Mouse (Mus musculus): ENCODE results near the gene Pm20d1.
A peak's percentile ranks its signal among the peaks of the same experiment; 100 is the strongest.

Gene Pm20d1

DNA sequence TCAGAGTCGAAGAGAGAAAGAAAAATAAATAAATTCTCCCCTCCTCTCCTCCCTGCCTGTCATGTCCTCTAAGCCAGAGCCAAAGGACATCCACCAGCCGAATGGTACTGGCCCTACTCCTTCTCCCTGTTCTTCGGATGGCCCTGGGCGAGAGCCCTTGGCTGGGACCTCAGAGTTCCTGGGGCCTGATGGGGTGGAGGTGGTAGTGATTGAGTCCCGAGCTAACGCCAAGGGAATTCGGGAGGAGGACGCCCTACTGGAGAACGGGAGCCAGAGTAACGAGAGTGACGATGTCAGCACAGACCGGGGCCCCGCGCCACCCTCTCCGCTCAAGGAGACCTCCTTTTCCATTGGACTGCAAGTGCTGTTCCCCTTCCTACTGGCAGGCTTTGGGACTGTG is 33.4 kb downstream of the Pm20d1 start:
- DNase-seq, result no peak

DNA sequence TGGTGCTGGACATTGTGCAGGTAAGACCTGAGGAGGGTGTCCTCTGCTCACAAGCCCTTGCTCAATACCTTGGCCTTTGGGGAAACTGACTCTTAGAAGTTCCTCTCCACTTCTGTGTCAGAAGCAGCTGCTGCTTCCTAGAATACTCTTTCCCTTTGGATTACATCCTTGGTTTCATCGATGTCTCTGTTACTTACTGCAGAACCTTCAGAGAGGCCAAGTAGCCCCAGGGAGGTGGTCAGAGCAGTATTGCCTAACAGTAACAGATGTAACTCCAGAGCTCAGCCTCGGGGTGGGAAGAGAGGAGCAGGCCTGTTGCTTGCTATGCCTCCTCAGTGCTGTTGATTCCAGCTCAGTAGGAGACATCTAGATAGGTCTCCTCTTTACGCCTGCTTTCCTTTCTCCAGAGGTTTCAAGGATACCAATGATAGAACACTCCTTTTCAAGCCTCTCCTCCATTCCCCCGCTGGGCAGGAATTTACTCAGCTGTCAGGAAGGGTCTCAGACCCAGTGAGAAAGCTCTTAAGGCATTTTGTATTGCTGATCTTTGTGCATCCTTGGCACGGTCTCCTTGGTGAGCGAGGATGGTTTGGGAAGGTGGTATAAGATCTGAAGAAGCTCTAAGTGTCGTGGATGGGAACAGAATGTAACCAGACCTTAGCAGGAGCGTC is 33.9 kb downstream of the Pm20d1 start:
- DNase-seq, result no peak

DNA sequence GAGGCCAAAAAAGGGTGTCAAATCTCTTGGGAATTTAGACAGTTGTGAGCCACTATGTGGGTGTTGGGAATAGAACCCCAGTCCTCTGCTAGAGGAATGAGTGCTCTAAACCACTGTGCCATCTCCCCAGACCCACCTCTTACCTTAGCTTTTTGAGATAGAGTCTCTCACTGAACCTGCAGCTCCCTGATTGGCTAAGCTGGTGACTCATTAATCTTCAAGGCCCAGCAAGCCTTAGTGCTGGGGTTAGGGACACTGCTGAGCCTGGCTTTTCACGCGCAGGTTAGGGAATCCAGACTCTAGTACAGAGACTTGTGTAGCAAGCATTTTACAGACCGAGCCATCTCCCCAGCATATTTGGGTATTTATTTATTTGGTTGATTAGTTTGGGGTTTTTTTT is 39.9 kb downstream of the Pm20d1 start:
- no peak for DNase-seq

DNA sequence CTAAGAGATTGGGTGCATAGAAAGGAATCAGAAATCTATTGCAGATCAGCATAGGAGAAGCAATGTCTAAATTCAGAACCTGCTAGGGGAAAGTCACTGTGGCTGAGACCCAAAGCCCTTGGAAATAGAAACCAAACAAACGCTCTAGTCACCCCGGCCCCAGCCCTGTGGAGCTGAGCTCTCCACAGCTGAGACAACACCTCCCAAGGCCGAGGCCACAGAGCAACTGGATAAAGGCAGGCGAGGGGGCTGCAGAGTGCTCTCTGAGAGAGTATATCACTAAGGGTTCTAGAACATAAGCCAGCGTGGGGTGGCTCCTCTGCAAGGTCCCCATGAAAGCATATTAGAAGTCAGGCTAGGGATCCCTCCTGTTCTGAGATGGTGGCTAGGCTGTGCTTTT is 41.4 kb downstream of the Pm20d1 start:
- DNase-seq, result no peak

DNA sequence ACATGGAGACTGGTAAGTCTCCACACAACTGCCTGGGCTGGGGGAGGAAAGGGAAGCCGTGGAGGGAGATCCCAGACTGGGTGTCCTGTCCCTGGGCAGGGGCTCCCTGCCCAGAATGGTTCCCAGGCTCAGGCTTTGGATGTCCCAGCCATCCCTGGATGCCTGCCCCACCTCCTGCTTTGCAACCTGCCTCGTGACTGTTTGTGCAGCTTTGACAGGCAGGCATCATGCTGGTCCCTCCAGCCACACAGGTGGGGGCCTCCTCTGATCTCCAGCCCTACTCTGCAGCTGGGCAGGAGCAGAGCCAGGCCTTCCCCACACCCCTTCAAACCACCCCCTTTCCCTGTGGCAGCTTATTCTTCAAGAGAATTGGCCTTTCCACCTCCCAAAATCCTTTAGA is 42.1 kb downstream of the Pm20d1 start:
- no peak for DNase-seq

DNA sequence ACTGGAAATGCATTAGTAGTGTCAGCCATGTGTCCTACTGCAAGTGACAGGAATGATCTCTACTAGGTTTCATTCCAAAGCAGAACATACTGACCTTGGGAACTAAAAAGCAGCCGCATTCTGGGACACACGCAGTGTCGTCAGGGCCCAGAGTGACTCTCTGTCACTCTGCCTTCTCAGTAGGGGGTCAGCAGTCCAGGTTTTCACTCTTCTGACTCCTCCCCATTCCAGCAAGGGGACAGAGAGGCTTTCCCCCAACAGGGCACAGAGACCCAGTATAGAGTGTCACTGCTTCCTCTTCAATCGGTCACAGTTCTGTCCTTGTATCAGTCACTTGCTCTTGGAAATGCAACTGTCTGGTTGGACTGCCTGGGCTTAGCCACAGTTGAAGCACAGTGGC is 45.0 kb downstream of the Pm20d1 start:
- DNase-seq, result no peak

DNA sequence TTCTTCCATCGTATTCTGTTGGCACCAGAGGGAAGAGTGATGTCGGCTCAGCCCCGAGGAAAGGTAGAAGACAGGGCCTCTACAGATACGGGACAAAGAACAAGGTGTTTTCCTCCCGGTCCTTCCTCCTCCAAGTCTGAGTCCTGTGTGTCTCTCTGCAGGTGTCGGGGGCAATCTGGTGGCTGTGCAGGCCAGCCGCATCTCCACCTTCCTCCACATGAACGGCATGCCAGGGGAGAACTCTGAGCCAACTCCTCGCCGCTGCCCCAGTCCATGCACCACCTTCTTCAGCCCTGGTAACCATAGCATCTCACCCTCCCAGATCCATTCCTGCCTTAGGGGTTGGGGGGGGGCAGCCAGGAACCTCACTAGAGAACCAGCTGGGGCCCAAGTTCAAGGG is 46.6 kb downstream of the Pm20d1 start:
- DNase-seq, result no peak

DNA sequence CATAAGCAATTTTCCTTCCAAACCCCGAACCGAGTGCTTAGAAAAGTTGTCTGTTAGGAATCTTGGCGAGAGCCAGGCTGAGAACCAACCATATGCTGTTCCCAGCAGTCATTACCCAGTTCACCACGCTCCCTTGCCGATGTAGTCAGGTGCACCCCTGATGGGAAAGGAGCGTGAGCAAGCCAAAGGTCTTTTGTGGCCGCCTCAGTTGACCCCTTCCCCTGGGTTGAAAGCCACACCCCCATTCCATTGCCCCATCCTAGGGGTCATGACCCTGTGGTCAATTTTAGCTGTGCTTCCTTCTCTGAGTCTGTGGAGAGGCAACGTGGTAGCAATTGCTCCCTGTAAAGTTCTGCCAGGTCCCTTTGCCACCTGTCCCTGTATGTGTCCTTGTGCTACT is 47.7 kb downstream of the Pm20d1 start:
- DNase-seq, result no peak

DNA sequence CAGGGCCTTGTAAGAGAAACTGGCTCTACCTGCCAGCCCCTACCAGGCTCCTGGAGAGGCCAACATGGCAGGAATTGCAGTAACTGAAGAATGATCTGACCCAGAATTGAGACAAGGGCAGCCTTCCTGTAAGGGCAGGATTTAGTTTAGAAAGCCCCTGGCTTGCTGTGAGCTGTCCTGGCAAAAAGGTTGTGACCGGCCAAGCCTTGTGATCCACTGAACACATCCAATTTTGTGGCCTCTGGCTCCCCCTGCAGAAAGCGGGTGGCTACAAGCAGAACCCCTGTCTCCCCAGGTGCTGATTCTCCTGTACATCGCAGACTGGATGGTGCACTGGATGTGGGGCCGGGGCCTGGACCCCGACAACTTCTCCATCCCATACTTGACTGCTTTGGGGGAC is 49.1 kb downstream of the Pm20d1 start:
- peak in 1 of 2 experiments; percentile 33 for DNase-seq

DNA sequence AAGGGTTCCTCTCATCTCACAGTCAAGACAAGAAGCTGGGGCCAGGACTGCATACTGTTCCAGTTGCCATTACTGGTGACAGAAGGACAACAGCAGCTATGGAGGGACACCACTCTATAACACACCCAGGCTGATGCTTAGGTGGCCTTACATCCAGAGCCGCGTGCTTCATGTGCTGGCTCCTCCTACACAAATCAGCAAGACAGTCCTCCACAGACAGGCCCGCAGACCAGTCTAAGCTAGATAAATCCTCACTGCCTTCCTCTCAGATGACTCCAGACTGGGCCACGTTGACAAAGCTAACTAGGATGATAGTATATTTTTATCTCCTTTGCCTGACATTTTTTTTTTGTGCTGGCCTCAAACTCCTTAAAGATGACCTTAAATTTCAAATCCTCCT is 64.6 kb downstream of the Pm20d1 start:
- DNase-seq, result no peak

DNA sequence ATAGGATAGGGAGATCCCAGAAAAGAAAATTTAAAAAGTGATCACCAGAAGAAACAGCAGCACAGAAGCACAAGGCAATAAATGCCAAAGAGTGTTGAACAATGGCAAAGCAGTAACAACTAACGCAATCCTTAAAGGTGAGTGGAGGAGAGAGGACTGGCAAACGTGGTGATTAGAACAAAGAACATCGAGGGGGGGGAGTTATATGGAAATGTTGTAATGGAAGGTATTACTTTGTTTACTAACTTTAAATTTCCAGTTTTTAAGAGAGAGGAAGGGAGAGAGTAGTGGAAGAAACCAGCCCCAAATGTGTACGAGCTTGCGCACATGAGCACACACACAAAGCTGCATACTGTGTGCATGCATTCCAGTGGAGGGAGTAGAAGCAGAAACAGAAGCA is 68.4 kb downstream of the Pm20d1 start:
- DNase-seq, result no peak

DNA sequence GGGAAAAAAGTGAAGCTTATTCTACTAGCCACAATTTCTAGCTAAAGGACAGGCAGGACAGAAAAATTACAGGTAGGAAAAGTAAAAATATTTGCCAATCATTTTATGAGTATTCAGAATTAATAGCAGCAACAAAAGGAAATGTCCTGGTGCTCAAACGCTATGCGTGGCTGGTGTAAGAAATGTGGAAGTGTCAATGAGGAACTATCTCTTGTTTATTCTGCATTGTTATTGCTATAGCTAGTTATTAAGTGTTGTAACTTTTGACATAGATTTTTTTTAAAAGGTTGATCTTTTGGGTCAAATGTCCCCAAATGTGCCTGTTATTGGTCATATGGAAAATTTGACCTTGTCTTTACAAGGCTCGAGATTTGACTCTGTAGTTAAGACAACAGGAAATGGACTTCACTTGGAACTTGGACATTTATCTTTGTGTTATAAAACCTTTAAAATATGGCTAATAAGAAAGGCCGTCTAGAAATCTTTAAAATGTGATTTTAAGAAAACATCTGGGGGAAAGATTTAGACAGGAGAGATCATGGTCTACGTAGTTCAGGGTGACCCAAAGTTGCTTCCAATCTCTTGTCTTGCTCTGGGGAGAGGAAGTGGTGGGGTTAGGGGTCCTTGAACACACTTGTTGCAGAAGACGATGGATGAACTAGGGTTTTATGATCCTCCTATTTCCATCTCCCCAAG is 69.3 kb downstream of the Pm20d1 start:
- no peak for DNase-seq

DNA sequence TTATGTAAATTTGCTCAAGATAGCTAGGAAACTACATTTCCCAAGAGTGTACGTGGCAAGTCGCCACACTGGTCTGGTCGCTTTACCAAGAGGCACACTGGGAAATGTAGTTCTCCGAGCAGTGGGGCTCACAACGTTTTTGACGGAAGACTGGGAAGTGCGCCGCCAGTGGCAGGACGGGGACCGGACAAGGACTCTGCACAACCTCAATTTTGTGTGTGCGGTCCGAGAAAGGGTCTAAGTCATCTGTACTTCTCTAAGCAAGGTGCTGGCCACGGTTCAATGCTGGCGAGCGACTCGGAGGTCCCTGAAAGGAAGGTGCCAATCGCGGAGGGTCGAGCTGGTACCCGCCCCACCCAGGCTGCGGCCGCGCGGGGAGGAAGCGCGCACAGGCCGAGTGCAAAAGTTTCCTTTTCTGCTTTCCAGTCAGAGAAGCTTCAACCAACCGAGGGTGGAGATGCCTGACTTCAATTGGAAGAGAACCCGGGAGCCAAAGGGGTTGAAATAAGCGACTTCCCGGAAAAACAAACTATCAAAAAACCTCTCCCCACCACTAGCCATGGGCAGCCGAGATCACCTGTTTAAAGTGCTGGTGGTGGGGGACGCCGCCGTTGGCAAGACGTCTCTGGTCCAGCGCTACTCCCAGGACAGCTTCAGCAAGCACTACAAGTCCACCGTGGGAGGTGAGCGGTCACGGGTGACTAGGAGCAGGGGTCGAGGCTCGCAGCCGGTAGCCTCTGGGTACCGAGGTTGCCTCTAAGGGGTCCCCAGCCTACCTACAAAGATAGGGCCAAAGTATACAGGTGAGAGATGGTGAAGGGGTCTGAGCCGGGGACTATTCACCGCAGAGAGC is 70.1 kb downstream of the Pm20d1 start, which contains the start of gene Rab29:
Gene Rab29 (plus strand): TSS at position 132 of the 853 bp plus-strand sequence.
- DNase-seq, result peak; percentile 78 to 85

DNA sequence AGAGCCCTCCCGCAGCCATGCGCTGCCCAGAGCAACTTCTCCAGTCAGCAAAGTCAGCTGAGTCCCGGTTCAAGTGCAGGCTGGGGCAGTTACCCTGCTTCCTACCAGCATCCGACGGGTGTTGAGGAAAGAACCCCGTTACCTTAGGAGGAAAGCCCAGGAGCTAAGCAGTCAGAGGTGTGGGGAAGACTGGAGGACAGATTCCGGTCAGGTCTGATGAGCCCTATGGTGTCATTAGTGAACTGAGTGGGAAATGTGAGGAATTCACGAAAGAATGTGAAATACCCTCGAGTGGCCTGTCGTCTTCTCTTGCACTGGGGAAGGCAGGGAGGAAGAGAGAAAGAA is 70.7 kb downstream of the Pm20d1 start:
- peak in 1 of 2 experiments; percentile 9 for DNase-seq

DNA sequence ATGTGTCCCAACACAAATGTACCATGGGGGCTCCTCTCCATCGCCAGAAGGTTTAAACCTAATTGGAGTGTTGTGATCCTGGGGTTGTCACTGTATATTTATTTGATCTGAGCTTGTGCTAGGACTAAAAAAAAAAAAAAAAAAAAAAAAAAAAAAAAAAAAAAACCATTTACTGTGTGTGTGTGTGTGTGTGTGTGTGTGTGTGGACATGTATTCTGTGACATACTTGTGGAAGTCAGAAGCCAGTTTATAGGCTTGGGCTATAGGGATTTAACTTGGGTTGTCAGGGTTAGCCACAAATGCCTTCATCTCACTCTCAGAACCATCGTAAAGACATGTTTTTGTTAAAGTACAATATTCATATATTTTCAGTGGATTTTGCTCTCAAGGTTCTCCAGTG is 72.4 kb downstream of the Pm20d1 start:
- DNase-seq, result no peak

Measured in thymus, adult 18-20 months (tissue).